Mouse (Mus musculus): Measurements from ENCODE around the gene Susd4. TPM values are rescaled to one million over a fixed set of nuclear protein-coding genes. Genes with fewer than 3 reads are reported as not detected.

The Susd4 gene
- polyA plus RNA-seq, 1 experiment = 1.1 TPM

- no peak for TF ChIP-seq CTCF (IDR thresholded peaks at IDR 0.05; ENCODE audit: control insufficient read depth, insufficient read depth, insufficient replicate concordance, low read depth, low read length)
- no peak for TF ChIP-seq POLR2A (IDR thresholded peaks at IDR 0.05; ENCODE audit: control insufficient read depth, low read depth, low read length)
- H3K27me3 ChIP-seq (ENCODE audit: control insufficient read depth, insufficient read depth, low read length) = peaks cover 4% of the 10 kb centered on the region
- H3K27ac ChIP-seq (ENCODE audit: control insufficient read depth, insufficient read depth, low read depth, low read length) = no peak overlapping the region
- peak overlapping the region; percentile 92 for H3K4me3 ChIP-seq (ENCODE audit: control insufficient read depth, low read depth, low read length)
- H3K4me1 ChIP-seq (ENCODE audit: control insufficient read depth, insufficient read depth, low read length) = peaks cover 3% of the 10 kb centered on the region; the same call in 1 of the 2 replicates
- H3K36me3 ChIP-seq (ENCODE audit: control insufficient read depth, insufficient read depth, low read length) = no peaks in the 10 kb centered on the region
Observed at GRCm38 (mm10) chr1:182747834-182748233, 15.8 kb upstream of the Susd4 start.

GRCm38 (mm10) chr1:182749080-182749479, 14.6 kb upstream of the Susd4 start, which contains the start of gene Ccdc185:
Gene Ccdc185 (minus strand): TSS chr1:182749180.
- Histone ChIP-seq H3K4me3 (ENCODE audit: control insufficient read depth, low read depth, low read length) (peak within 1 kb of the TSS; percentile 92), H3K27me3 (ENCODE audit: control insufficient read depth, insufficient read depth, low read length) (peaks cover 4% of the 10 kb centered on the region), H3K4me1 (ENCODE audit: control insufficient read depth, insufficient read depth, low read length) (peaks cover 3% of the 10 kb centered on the region; the same call in 1 of the 2 replicates), H3K27ac (ENCODE audit: control insufficient read depth, insufficient read depth, low read depth, low read length) (no peak within 1 kb of the TSS), H3K36me3 (ENCODE audit: control insufficient read depth, insufficient read depth, low read length) (no peaks in the 10 kb centered on the region)
- TF ChIP-seq POLR2A (IDR thresholded peaks at IDR 0.05; ENCODE audit: control insufficient read depth, low read depth, low read length) (peak; percentile 62; the same call in 1 of the 2 replicates), CTCF (IDR thresholded peaks at IDR 0.05; ENCODE audit: control insufficient read depth, insufficient read depth, insufficient replicate concordance, low read depth, low read length) (no peak)

- H3K4me3 ChIP-seq (ENCODE audit: control insufficient read depth, low read depth, low read length) = no peak overlapping the region
- peaks cover 4% of the 10 kb centered on the region for H3K27me3 ChIP-seq (ENCODE audit: control insufficient read depth, insufficient read depth, low read length)
- no peak overlapping the region for H3K27ac ChIP-seq (ENCODE audit: control insufficient read depth, insufficient read depth, low read depth, low read length)
- no peak for TF ChIP-seq POLR2A (IDR thresholded peaks at IDR 0.05; ENCODE audit: control insufficient read depth, low read depth, low read length)
- no peak for TF ChIP-seq CTCF (IDR thresholded peaks at IDR 0.05; ENCODE audit: control insufficient read depth, insufficient read depth, insufficient replicate concordance, low read depth, low read length)
- H3K36me3 ChIP-seq (ENCODE audit: control insufficient read depth, insufficient read depth, low read length) = no peaks in the 10 kb centered on the region
- H3K4me1 ChIP-seq (ENCODE audit: control insufficient read depth, insufficient read depth, low read length) = peaks cover 3% of the 10 kb centered on the region; the same call in 1 of the 2 replicates
Observed at GRCm38 (mm10) chr1:182751301-182751700, 12.4 kb upstream of the Susd4 start.

DNA sequence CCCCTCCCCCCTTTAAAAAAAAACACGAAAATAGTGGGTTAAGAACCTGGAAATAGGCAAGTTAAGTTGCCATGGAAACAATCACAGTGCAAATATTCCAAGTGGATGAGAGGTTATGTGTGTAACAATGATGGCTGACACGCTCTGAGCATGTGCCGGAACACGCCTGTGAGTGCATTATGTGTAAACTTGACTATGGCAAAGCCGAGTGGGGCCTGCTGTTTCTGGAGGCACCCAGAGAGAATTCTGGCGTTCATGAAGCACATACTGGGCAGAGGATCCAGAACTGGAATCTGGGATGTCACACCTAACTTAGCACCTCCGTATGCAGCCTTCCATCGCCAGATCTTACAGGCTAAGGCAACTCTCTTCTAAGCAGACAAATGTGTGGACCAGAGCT, 10.0 kb upstream of the Susd4 start:
- Histone ChIP-seq H3K27ac (ENCODE audit: control insufficient read depth, insufficient read depth, low read depth, low read length) (no peak overlapping the region), H3K4me1 (ENCODE audit: control insufficient read depth, insufficient read depth, low read length) (no peaks in the 10 kb centered on the region), H3K27me3 (ENCODE audit: control insufficient read depth, insufficient read depth, low read length) (peaks cover 2% of the 10 kb centered on the region; the same call in 1 of the 2 replicates), H3K36me3 (ENCODE audit: control insufficient read depth, insufficient read depth, low read length) (no peaks in the 10 kb centered on the region), H3K4me3 (ENCODE audit: control insufficient read depth, low read depth, low read length) (no peak overlapping the region)
- TF ChIP-seq CTCF (IDR thresholded peaks at IDR 0.05; ENCODE audit: control insufficient read depth, insufficient read depth, insufficient replicate concordance, low read depth, low read length) = no peak
- no peak for TF ChIP-seq POLR2A (IDR thresholded peaks at IDR 0.05; ENCODE audit: control insufficient read depth, low read depth, low read length)

DNA sequence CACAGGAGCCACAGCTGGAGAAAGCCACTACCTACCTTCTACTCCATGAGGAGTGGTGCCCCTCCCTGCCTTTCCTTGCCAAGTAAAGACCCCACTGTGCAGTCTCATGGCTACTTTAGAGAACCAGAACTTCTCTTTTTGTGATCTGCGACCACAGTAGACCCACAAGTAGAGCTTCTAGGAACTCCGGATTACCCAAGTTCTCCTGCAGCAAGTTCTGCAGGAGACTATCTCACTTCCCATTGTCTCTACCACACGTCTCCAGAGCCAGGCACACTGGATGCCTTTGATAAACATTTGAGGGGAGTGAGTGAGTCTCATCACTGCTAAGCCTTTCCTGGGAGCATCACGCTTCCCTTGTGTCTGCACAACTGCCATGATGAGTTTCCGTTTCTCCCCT, 8.8 kb upstream of the Susd4 start:
- no peaks in the 10 kb centered on the region for H3K36me3 ChIP-seq (ENCODE audit: control insufficient read depth, insufficient read depth, low read length)
- H3K4me1 ChIP-seq (ENCODE audit: control insufficient read depth, insufficient read depth, low read length) = no peaks in the 10 kb centered on the region
- peak overlapping the region; percentile 45 for H3K4me3 ChIP-seq (ENCODE audit: control insufficient read depth, low read depth, low read length)
- TF ChIP-seq POLR2A (IDR thresholded peaks at IDR 0.05; ENCODE audit: control insufficient read depth, low read depth, low read length) (no peak), CTCF (IDR thresholded peaks at IDR 0.05; ENCODE audit: control insufficient read depth, insufficient read depth, insufficient replicate concordance, low read depth, low read length) (no peak)
- H3K27me3 ChIP-seq (ENCODE audit: control insufficient read depth, insufficient read depth, low read length) = no peaks in the 10 kb centered on the region
- H3K27ac ChIP-seq (ENCODE audit: control insufficient read depth, insufficient read depth, low read depth, low read length) = no peak overlapping the region

DNA sequence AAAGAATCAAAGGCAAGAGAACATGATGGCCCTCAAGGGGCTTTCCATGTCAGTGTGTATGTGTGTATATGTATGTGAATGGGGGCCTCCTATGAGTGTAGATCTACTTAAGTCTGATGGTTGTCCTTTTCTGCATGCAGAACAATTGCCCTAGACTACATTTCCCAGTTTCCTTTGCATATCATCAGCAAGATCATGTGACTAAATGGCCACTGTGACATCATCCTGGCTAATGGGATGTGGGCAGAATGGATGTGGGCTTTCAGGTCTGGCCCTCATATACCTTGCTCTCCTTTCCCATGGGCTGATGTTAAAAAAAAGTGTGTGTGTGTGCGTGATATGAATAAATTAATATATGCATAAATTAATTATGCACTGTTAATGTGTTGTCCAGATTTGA, 4.9 kb upstream of the Susd4 start:
- TF ChIP-seq CTCF (IDR thresholded peaks at IDR 0.05; ENCODE audit: control insufficient read depth, insufficient read depth, insufficient replicate concordance, low read depth, low read length) (no peak), POLR2A (IDR thresholded peaks at IDR 0.05; ENCODE audit: control insufficient read depth, low read depth, low read length) (no peak)
- H3K36me3 ChIP-seq (ENCODE audit: control insufficient read depth, insufficient read depth, low read length) = no peaks in the 10 kb centered on the region
- H3K27me3 ChIP-seq (ENCODE audit: control insufficient read depth, insufficient read depth, low read length) = no peaks in the 10 kb centered on the region
- H3K4me3 ChIP-seq (ENCODE audit: control insufficient read depth, low read depth, low read length) = no peak overlapping the region
- H3K4me1 ChIP-seq (ENCODE audit: control insufficient read depth, insufficient read depth, low read length) = peaks cover 4% of the 10 kb centered on the region; the same call in 1 of the 2 replicates
- H3K27ac ChIP-seq (ENCODE audit: control insufficient read depth, insufficient read depth, low read depth, low read length) = no peak overlapping the region

DNA sequence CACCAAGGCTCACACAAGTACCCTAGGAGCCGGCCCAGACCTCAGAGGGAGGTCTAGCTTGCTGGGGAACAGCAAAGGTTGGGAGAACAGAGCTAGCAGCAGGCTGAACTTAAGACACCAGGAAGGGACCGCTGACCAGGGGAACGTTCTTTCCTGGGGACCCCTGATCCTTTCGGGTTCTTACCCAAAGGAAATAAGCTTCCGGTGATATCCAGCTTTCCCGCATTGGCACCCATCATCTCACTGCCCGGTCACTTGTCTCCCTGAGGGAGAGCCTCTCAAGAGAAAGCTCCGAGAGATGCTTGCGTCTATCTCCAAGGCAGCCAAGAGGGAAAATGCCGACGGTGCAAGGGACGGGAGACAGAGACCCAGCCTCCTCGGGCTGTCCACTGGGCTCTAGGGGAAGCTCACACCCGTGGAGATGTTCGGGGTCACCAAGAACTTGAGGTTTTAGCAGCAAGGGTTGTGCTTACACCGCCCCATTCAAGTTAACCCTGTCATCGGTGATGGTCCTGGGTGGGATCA, 407 bp upstream of the Susd4 start:
- H3K4me1 ChIP-seq (ENCODE audit: control insufficient read depth, insufficient read depth, low read length) = peaks cover 7% of the 10 kb centered on the region
- no peaks in the 10 kb centered on the region for H3K36me3 ChIP-seq (ENCODE audit: control insufficient read depth, insufficient read depth, low read length)
- H3K27ac ChIP-seq (ENCODE audit: control insufficient read depth, insufficient read depth, low read depth, low read length) = no peak overlapping the region
- TF ChIP-seq CTCF (IDR thresholded peaks at IDR 0.05; ENCODE audit: control insufficient read depth, insufficient read depth, insufficient replicate concordance, low read depth, low read length) = no peak
- TF ChIP-seq POLR2A (IDR thresholded peaks at IDR 0.05; ENCODE audit: control insufficient read depth, low read depth, low read length) = no peak
- H3K4me3 ChIP-seq (ENCODE audit: control insufficient read depth, low read depth, low read length) = peak overlapping the region; percentile 57
- no peaks in the 10 kb centered on the region for H3K27me3 ChIP-seq (ENCODE audit: control insufficient read depth, insufficient read depth, low read length)

All from testis, adult 2 months (tissue).